Mouse (Mus musculus) megakaryocyte, embryonic 14.5 days (primary cell): ENCODE results near the gene Nat10.

Source experiments
- FLI1 ChIP-seq: IDR thresholded peaks from 2 replicates; pipeline ENCODE4 v1.6.1; 2012; ENCODE audit warnings: low read length, inconsistent platforms, mixed read lengths
- GATA1 ChIP-seq: IDR thresholded peaks from 3 replicates; pipeline ENCODE4 v1.6.1; 2012; ENCODE audit warnings: mixed read lengths, low read length, inconsistent platforms, borderline replicate concordance

DNA sequence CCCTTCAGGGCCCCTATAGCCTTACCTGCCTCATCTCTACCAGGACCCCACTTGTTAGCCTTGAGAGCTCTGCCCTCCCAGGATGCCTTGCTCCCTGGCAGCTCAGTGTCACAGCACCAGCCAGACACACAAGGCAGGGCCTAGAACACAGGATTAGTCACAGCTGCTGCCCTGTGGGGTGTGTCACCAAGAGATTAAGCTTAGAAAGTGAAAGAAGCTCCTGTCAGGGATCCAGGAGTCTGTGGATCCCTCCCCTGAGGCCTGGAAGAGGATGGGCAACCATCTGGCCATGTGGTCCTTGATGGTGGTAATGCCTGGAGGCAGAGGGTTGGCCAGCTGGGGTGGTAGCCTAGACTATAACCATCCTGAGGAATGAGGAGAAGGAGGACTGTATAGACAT, 73.9 kb downstream of the Nat10 start:
- TF ChIP-seq GATA1 (no peak), FLI1 (no peak)
